Mouse (Mus musculus): ENCODE results near the gene Nbeal1. TPM values are rescaled to one million over a fixed set of nuclear protein-coding genes. Genes with fewer than 3 reads are reported as not detected.

The Nbeal1 gene
- 1.4 and 1.6 TPM in 2 replicates for polyA plus RNA-seq (2012; rRNA removed)

GRCm38 (mm10) chr1:60179932-60180783 lies at the start of gene Nbeal1:
Gene Nbeal1, plus strand, starts transcription at chr1:60180599.
- H3K36me3 ChIP-seq (ENCODE audit: control insufficient read depth, insufficient read depth, low read length), result no peaks in the 10 kb centered on the region
- H3K27ac ChIP-seq (ENCODE audit: control insufficient read depth, insufficient read depth, low read depth, low read length), result peak within 1 kb of the TSS; percentile 97
- TF ChIP-seq POLR2A (IDR thresholded peaks at IDR 0.05; ENCODE audit: control insufficient read depth, low read depth, low read length), result peak; percentile 81
- TF ChIP-seq CTCF (IDR thresholded peaks at IDR 0.05; ENCODE audit: control insufficient read depth, insufficient read depth, insufficient replicate concordance, low read depth, low read length), result no peak
- H3K27me3 ChIP-seq (ENCODE audit: control insufficient read depth, insufficient read depth, low read length), result no peaks in the 10 kb centered on the region
- peak within 1 kb of the TSS; percentile 99 for H3K4me3 ChIP-seq (ENCODE audit: control insufficient read depth, low read depth, low read length)
- H3K4me1 ChIP-seq (ENCODE audit: control insufficient read depth, insufficient read depth, low read length), result peaks cover 9% of the 10 kb centered on the region

DNA sequence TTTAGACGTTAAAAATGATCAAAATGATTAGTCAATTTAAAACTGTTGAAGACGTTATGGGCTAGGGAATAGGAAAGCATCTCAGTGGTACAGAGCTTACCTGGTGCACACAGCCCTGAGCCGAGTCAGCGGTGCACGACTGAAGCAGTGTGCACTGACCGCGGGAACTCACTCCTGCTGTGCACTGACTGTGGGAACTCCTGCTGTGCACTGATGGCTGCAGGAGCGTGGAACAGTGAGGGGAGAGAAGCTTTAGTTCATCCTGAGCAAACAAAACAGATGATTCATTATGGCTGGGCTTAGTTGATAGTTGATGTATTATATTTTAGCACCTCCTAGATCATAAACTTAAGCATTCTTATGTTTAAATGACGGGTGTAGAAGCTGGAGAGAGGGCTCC lies 43.1 kb upstream of the Nbeal1 start:
- peaks cover 1% of the 10 kb centered on the region; the same call in 1 of the 2 replicates for H3K36me3 ChIP-seq (ENCODE audit: control insufficient read depth, insufficient read depth, low read length)
- H3K27me3 ChIP-seq (ENCODE audit: control insufficient read depth, insufficient read depth, low read length), result no peaks in the 10 kb centered on the region
- no peak for TF ChIP-seq CTCF (IDR thresholded peaks at IDR 0.05; ENCODE audit: control insufficient read depth, insufficient read depth, insufficient replicate concordance, low read depth, low read length)
- TF ChIP-seq POLR2A (IDR thresholded peaks at IDR 0.05; ENCODE audit: control insufficient read depth, low read depth, low read length), result no peak
- no peak overlapping the region for H3K27ac ChIP-seq (ENCODE audit: control insufficient read depth, insufficient read depth, low read depth, low read length)
- H3K4me3 ChIP-seq (ENCODE audit: control insufficient read depth, low read depth, low read length), result no peak overlapping the region
- no peaks in the 10 kb centered on the region for H3K4me1 ChIP-seq (ENCODE audit: control insufficient read depth, insufficient read depth, low read length)

DNA sequence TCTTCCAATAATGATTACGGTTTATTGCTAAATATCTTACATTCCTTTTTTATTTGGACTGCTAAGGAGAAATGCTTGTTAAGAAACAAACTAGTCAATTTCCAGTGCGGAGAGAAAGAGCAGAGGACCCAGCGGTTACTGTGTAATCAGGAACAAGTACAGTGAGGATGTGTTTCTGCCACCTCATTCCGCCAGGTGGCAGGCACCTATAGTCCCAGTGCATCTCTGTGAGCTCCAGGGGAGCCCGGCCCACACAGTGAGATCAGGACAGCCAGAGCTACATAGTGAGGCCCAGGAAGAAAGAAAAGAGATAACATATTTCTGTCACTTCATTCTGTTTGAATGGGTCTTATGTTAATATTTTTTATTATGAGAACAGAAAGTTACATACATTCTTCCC lies 27.7 kb upstream of the Nbeal1 start:
- no peak overlapping the region for H3K4me3 ChIP-seq (ENCODE audit: control insufficient read depth, low read depth, low read length)
- no peak overlapping the region for H3K27ac ChIP-seq (ENCODE audit: control insufficient read depth, insufficient read depth, low read depth, low read length)
- TF ChIP-seq POLR2A (IDR thresholded peaks at IDR 0.05; ENCODE audit: control insufficient read depth, low read depth, low read length) (no peak), CTCF (IDR thresholded peaks at IDR 0.05; ENCODE audit: control insufficient read depth, insufficient read depth, insufficient replicate concordance, low read depth, low read length) (no peak)
- no peaks in the 10 kb centered on the region for H3K4me1 ChIP-seq (ENCODE audit: control insufficient read depth, insufficient read depth, low read length)
- peaks cover 1% of the 10 kb centered on the region; the same call in 1 of the 2 replicates for H3K36me3 ChIP-seq (ENCODE audit: control insufficient read depth, insufficient read depth, low read length)
- no peaks in the 10 kb centered on the region for H3K27me3 ChIP-seq (ENCODE audit: control insufficient read depth, insufficient read depth, low read length)

- Histone ChIP-seq H3K27ac (ENCODE audit: control insufficient read depth, insufficient read depth, low read depth, low read length) (no peak overlapping the region), H3K4me1 (ENCODE audit: control insufficient read depth, insufficient read depth, low read length) (no peaks in the 10 kb centered on the region), H3K4me3 (ENCODE audit: control insufficient read depth, low read depth, low read length) (no peak overlapping the region), H3K36me3 (ENCODE audit: control insufficient read depth, insufficient read depth, low read length) (no peaks in the 10 kb centered on the region), H3K27me3 (ENCODE audit: control insufficient read depth, insufficient read depth, low read length) (no peaks in the 10 kb centered on the region)
- no peak for TF ChIP-seq POLR2A (IDR thresholded peaks at IDR 0.05; ENCODE audit: control insufficient read depth, low read depth, low read length)
- TF ChIP-seq CTCF (IDR thresholded peaks at IDR 0.05; ENCODE audit: control insufficient read depth, insufficient read depth, insufficient replicate concordance, low read depth, low read length), result no peak
These were observed 23.7 kb upstream of the Nbeal1 start for GRCm38 (mm10) chr1:60156651-60157050.

DNA sequence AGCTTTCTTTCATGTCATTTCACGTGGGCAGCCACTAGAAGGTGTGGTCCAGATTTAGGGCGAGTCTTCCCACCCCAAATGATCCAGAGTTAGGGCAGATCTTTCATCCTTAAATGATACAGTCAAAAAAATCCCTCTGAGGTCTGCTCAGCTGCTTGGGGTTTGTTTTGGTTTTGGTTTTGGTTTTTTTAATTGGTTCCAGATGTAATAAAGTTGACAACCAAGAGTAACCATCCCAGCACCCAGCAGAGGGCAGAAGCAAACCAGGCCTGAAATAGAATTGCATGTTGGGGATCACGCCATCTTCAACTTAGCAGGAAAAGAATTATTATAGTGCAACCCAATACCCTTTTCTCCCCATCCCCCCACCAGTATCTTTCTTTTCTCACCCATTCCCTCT lies 22.0 kb upstream of the Nbeal1 start:
- H3K36me3 ChIP-seq (ENCODE audit: control insufficient read depth, insufficient read depth, low read length), result no peaks in the 10 kb centered on the region
- no peaks in the 10 kb centered on the region for H3K4me1 ChIP-seq (ENCODE audit: control insufficient read depth, insufficient read depth, low read length)
- no peaks in the 10 kb centered on the region for H3K27me3 ChIP-seq (ENCODE audit: control insufficient read depth, insufficient read depth, low read length)
- no peak overlapping the region; the same call in 1 of the 2 replicates for H3K4me3 ChIP-seq (ENCODE audit: control insufficient read depth, low read depth, low read length)
- no peak overlapping the region for H3K27ac ChIP-seq (ENCODE audit: control insufficient read depth, insufficient read depth, low read depth, low read length)
- TF ChIP-seq POLR2A (IDR thresholded peaks at IDR 0.05; ENCODE audit: control insufficient read depth, low read depth, low read length) (no peak), CTCF (IDR thresholded peaks at IDR 0.05; ENCODE audit: control insufficient read depth, insufficient read depth, insufficient replicate concordance, low read depth, low read length) (no peak)

DNA sequence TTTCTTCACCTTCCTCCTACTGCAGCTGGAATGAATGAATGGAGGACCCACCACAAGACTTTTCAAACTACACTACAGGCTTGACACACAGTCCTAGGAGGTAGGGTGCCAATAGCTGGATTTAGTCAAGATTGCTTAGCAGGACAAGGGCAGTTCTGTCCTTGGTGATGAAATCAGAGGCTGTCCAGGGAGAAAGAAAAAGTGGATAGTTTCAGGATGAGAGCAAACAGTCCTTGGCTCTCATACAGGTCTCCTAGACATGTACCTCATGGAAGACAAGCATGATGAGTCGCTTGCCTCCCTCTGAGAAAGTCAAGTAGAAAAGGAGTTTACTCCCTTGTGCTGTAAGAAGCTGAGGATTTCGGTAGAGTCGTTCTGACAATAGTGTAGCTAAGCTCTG lies 16.7 kb upstream of the Nbeal1 start:
- no peak for TF ChIP-seq CTCF (IDR thresholded peaks at IDR 0.05; ENCODE audit: control insufficient read depth, insufficient read depth, insufficient replicate concordance, low read depth, low read length)
- no peak for TF ChIP-seq POLR2A (IDR thresholded peaks at IDR 0.05; ENCODE audit: control insufficient read depth, low read depth, low read length)
- Histone ChIP-seq H3K36me3 (ENCODE audit: control insufficient read depth, insufficient read depth, low read length) (no peaks in the 10 kb centered on the region), H3K4me3 (ENCODE audit: control insufficient read depth, low read depth, low read length) (no peak overlapping the region), H3K4me1 (ENCODE audit: control insufficient read depth, insufficient read depth, low read length) (no peaks in the 10 kb centered on the region), H3K27ac (ENCODE audit: control insufficient read depth, insufficient read depth, low read depth, low read length) (no peak overlapping the region), H3K27me3 (ENCODE audit: control insufficient read depth, insufficient read depth, low read length) (no peaks in the 10 kb centered on the region)

DNA sequence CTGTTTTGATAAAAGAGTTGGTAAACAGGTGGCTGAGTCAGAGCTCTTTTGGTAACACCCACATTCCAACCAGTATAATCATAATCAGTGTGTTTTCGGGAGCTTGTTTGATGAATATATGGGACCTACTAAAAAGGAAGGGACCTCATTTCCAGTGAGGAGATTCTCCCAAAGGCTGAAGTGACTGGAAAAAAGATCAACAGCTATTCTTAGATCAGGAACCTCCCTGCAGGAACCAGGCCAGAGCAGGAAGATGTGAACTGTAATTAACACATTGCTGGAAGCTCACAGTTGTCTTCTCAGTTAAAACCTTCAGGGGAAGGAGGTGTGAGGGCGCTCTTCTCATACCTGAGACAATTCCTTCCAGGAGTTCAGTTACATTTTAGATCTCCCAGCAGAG lies 10.8 kb upstream of the Nbeal1 start:
- Histone ChIP-seq H3K36me3 (ENCODE audit: control insufficient read depth, insufficient read depth, low read length) (no peaks in the 10 kb centered on the region), H3K27me3 (ENCODE audit: control insufficient read depth, insufficient read depth, low read length) (no peaks in the 10 kb centered on the region), H3K4me1 (ENCODE audit: control insufficient read depth, insufficient read depth, low read length) (no peaks in the 10 kb centered on the region), H3K27ac (ENCODE audit: control insufficient read depth, insufficient read depth, low read depth, low read length) (no peak overlapping the region), H3K4me3 (ENCODE audit: control insufficient read depth, low read depth, low read length) (no peak overlapping the region)
- no peak for TF ChIP-seq POLR2A (IDR thresholded peaks at IDR 0.05; ENCODE audit: control insufficient read depth, low read depth, low read length)
- TF ChIP-seq CTCF (IDR thresholded peaks at IDR 0.05; ENCODE audit: control insufficient read depth, insufficient read depth, insufficient replicate concordance, low read depth, low read length), result no peak

Measured in testis, adult 2 months (tissue).